Mouse (Mus musculus): ENCODE data around the gene Gm7102. TPM values are rescaled to one million over a fixed set of nuclear protein-coding genes. Genes with fewer than 3 reads are reported as not detected.

The Gm7102 gene
- polyA plus RNA-seq (2012; rRNA removed) = 0.09 and 0.13 TPM in 2 replicates

DNA sequence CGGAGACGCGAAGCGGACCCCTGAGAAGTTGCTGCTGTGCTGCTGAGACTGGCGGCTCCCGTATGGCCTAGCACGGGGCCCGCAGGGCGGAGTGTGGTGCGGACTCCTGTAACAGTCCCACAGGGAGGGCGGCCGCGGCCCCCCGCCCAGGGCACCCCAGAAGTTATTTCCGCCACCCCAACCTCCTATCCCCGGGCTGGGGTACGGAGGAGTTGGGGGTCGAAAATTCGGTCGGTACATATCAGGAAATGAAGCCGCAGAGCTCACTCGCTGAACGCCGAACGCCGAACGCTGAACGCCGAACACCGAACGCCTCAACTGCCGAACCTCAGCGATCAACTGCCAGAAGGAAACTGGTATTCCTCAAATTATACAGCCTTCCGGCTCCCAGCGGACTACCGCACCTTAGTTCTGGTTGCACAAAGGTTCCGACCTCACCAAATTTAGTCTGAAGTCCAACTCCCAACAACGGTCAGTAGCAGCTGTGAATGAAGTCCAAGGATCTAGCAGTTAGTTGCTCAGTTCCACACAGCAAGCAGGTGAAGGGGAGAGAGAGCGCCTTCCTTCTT is at the start of gene Gm7102:
TSS of gene Gm7102 (minus strand) at position 554 of the 569 bp plus-strand sequence.

DNA sequence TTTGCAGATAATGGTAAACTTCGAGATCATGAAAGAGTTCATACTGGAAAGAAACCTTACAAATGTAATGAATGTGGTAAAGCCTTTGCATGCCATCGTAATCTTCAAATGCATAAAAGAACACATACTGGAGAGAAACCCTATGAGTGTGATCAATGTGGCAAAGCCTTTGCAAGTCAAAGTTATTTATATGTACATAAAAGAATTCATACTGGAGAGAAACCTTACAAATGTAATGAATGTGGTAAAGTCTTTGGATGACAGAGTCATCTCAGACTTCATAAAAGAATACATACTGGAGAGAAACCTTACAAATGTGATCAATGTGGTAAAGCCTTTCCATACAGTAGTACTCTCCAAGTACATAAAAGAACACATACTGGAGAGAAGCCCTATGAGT is 7.5 kb upstream of the Gm7102 start, which contains the start of gene Gm6020:
TSS of gene Gm6020 (plus strand) at position 301 of the 400 bp plus-strand sequence.

GRCm38 (mm10) chr19:61140342-61141206 is 35.5 kb downstream of the Gm7102 start, which contains the start of gene Zfp950:
Zfp950 (minus strand) TSS chr19:61140840.

Other genes with a start within 250 kb of the Gm7102 start
- 28.5 and 29.7 TPM in 2 replicates for gene Zfp950, start 35.5 kb downstream of the Gm7102 start, polyA plus RNA-seq (2012; rRNA removed)
- not detected in 2 replicates for gene Gm6020, start 7.6 kb upstream of the Gm7102 start, polyA plus RNA-seq (2012; rRNA removed)
- gene Csf2ra, start 52.1 kb upstream of the Gm7102 start, polyA plus RNA-seq (2012; rRNA removed) = 195 and 205 TPM in 2 replicates
- not detected in 2 replicates for gene Gm21060, start 120.8 kb upstream of the Gm7102 start, polyA plus RNA-seq (2012; rRNA removed)

Measured in central nervous system, embryonic 18 days (tissue).